Mouse (Mus musculus) midbrain, embryonic 13.5 days (tissue): ENCODE data around the gene Rnf208. TPM values are rescaled to one million over a fixed set of nuclear protein-coding genes. Genes with fewer than 3 reads are reported as not detected.

ENCODE experiments used
- ATAC-seq: fragments of 200-750 bp; cut with Nextera tagmentation; 2 replicates; pipeline ENCODE4 v1.8.0; 2017; ENCODE audit warnings: mild to moderate bottlenecking, moderate TSS enrichment, moderate library complexity
- H3K27ac ChIP-seq: fragments of 300-500 bp; sonication (generic); 2 replicates; pipeline ENCODE4 v1.5.1; 2015; ENCODE audit warnings: inconsistent platforms, mild to moderate bottlenecking, moderate library complexity
- H3K27me3 ChIP-seq: fragments of 300-500 bp; sonication (generic); 2 replicates; pipeline ENCODE4 v1.6.1; 2015; ENCODE audit warnings: mild to moderate bottlenecking, inconsistent platforms
- H3K36me3 ChIP-seq: fragments of 300-500 bp; sonication (generic); 2 replicates; pipeline ENCODE4 v1.6.1; 2015; ENCODE audit warnings: mild to moderate bottlenecking, inconsistent platforms
- H3K4me1 ChIP-seq: fragments of 300-500 bp; sonication (generic); replicated peaks from 2 replicates; pipeline ENCODE4 v1.6.1; 2015; ENCODE audit warnings: inconsistent platforms
- H3K4me2 ChIP-seq: fragments of 300-500 bp; sonication (generic); replicated peaks from 2 replicates; pipeline ENCODE4 v1.6.1; 2015; ENCODE audit warnings: moderate library complexity, mild to moderate bottlenecking, inconsistent platforms
- H3K4me3 ChIP-seq: fragments of 300-500 bp; sonication (generic); replicated peaks from 2 replicates; pipeline ENCODE4 v1.5.1; 2015; ENCODE audit warnings: mild to moderate bottlenecking, inconsistent platforms
- H3K9ac ChIP-seq: fragments of 300-500 bp; sonication (generic); replicated peaks from 2 replicates; pipeline ENCODE4 v1.6.1; 2015; ENCODE audit warnings: mild to moderate bottlenecking, inconsistent platforms
- H3K9me3 ChIP-seq: fragments of 300-500 bp; sonication (generic); 2 replicates; pipeline ENCODE4 v1.6.1; 2016; ENCODE audit warnings: mild to moderate bottlenecking, inconsistent platforms
- WGBS: fragments of 180-500 bp; shearing (Covaris S2); methylation state at CpG from one replicate; pipeline ENCODE4 v1.1.7; 2015; 5-methylcytosine and 5-hydroxymethylcytosine counted together
- polyA plus RNA-seq: library from polyadenylated mRNA; unstranded; fragments of >200 nt; fragmentation: Nextera tagmentation; extraction: Ambion mirVana; gene quantifications from 2 replicates; pipeline ENCODE4 v1.2.1, GENCODE M21; 2015

Gene Rnf208
- polyA plus RNA-seq, 1 experiment from 2014 or later, result 73.2 TPM

DNA sequence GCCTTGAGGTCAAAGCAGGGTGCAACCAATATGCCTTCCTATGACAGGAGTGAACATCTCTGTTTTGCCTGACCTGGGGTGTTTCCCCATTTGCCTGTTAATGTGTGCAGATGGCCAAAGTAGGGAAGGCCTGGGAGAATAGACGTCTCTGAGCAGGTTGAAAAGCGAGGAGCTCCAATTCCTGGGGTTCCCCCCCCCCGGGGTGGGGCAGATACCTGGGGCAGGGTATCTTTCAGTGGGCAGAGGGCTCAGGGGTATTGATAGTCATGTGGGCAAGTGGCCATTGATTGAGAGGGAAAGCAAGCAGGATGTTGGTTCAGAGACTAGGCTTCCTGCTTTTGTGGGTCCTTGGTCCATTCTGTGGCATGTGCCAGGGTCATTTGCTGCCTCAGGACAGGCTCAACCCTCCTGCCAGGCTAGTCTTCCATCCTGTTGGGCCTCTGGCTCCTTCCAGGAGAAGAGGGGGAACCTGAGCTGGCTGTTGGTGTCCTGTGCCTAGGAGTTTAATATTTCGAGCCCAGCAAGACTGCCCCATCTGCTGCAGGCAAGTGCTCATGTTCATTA lies 25.8 kb downstream of the Rnf208 start:
- no peak for ATAC-seq
- H3K4me1 ChIP-seq, result peaks cover 70% of the 10 kb centered on the region
- H3K9me3 ChIP-seq, result no peaks in the 10 kb centered on the region
- peaks cover 16% of the 10 kb centered on the region for H3K27me3 ChIP-seq
- H3K4me2 ChIP-seq, result peak overlapping the region; percentile 100; the same call in 1 of the 2 replicates
- no peak overlapping the region for H3K4me3 ChIP-seq
- WGBS, result 63% methylated on average over 4 of the region's 4 CpGs
- H3K9ac ChIP-seq, result 0 out of 2 replicates have a peak overlapping the region, but pooled peaks have one; percentile 23
- peaks cover 33% of the 10 kb centered on the region for H3K36me3 ChIP-seq
- no peak overlapping the region for H3K27ac ChIP-seq

DNA sequence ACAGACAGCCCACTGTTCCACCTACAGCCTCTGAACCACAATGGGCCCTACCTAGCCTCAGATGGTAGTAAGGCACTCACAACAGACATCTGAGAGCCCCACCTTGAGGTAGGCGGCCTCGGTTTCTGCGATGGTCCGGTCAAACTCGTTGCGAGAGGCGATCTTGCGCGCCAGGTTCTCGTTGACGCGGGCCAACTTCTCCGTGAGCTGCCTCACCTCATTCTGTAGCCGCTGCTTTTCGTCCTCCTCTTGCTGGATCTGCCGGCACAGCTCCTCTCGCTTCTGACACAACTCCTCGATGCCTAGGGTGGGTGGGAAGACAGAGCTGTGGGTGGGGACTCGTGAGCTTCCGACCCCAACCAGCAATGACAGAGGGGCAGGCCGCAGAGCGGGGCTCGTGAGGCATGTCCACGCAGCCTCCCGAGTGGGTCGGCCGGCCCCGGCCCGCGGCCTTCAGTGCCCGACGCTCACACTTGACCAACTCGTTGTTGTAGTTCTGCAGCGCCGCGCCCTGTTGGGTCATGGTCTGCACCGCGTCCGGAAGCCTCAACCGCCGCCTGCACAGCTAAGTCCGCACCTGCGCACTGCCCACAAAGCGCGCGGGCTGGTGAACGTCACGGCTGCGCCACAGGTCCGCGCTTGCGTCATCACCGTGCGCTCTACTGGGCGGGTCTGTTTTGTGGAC lies 29.9 kb downstream of the Rnf208 start, which contains the start of the genes Ssna1 and Anapc2:
Ssna1 (minus strand) TSS at position 612 of the 685 bp plus-strand sequence.
Anapc2 (plus strand) TSS at position 652 of the 685 bp plus-strand sequence.
- Histone ChIP-seq H3K9ac (peak within 1 kb of the TSS; percentile 90), H3K4me3 (peak within 1 kb of the TSS; percentile 98), H3K4me1 (peaks cover 54% of the 10 kb centered on the region), H3K4me2 (peak within 1 kb of the TSS; percentile 99), H3K27me3 (no peaks in the 10 kb centered on the region), H3K9me3 (no peaks in the 10 kb centered on the region), H3K36me3 (peaks cover 69% of the 10 kb centered on the region), H3K27ac (peak within 1 kb of the TSS; percentile 77)
- under 1% methylated on average over 55 of the region's 55 CpGs for WGBS
- peak; percentile 96 for ATAC-seq

DNA sequence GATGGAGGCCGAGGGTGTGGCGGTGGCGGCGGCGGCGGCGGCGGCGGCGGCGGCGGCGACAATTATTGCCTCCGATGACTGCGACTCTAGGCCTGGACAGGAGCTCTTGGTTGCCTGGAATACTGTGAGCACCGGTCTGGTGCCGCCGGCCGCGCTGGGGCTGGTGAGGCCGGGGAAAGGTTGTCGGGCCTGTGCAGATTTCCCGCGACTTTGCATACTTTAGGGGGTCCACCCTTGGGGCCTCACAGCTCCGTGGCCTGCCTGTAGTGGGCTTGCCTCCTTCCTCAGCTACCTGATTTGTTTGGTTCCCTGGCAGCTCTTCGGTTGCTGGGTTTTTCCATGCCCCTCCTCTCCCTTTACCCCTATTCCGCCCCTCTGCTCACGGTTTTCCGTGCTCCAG lies 30.5 kb downstream of the Rnf208 start:
- peak; percentile 80 for ATAC-seq
- Histone ChIP-seq H3K4me3 (peak overlapping the region; percentile 98), H3K4me2 (peak overlapping the region; percentile 99), H3K9me3 (no peaks in the 10 kb centered on the region), H3K27ac (peak overlapping the region; percentile 56; the same call in 1 of the 2 replicates), H3K27me3 (no peaks in the 10 kb centered on the region), H3K4me1 (peaks cover 49% of the 10 kb centered on the region), H3K36me3 (peaks cover 74% of the 10 kb centered on the region), H3K9ac (peak overlapping the region; percentile 89)
- under 1% methylated on average over 29 of the region's 29 CpGs for WGBS

GRCm38 (mm10) chr2:25273010-25273409 lies 31.0 kb downstream of the Rnf208 start:
- H3K9ac ChIP-seq, result peak overlapping the region; percentile 89
- H3K4me3 ChIP-seq, result peak overlapping the region; percentile 98
- 39% methylated on average over 16 of the region's 16 CpGs for WGBS
- peaks cover 44% of the 10 kb centered on the region for H3K4me1 ChIP-seq
- 0 out of 2 replicates have a peak overlapping the region, but pooled peaks have one; percentile 56 for H3K27ac ChIP-seq
- 0 out of 2 replicates have a peak, but pooled peaks have one; percentile 1 for ATAC-seq
- no peaks in the 10 kb centered on the region for H3K27me3 ChIP-seq
- peak overlapping the region; percentile 99 for H3K4me2 ChIP-seq
- no peaks in the 10 kb centered on the region for H3K9me3 ChIP-seq
- H3K36me3 ChIP-seq, result peaks cover 77% of the 10 kb centered on the region

GRCm38 (mm10) chr2:25278928-25279882 lies 37.1 kb downstream of the Rnf208 start:
- 60% methylated on average over 13 of the region's 13 CpGs for WGBS
- no peak overlapping the region for H3K27ac ChIP-seq
- H3K4me3 ChIP-seq, result no peak overlapping the region
- H3K36me3 ChIP-seq, result peaks cover 95% of the 10 kb centered on the region
- no peaks in the 10 kb centered on the region for H3K9me3 ChIP-seq
- H3K27me3 ChIP-seq, result no peaks in the 10 kb centered on the region
- H3K4me2 ChIP-seq, result no peak overlapping the region
- no peak overlapping the region for H3K9ac ChIP-seq
- peak; percentile 66; the same call in 1 of the 2 replicates for ATAC-seq
- peaks cover 11% of the 10 kb centered on the region for H3K4me1 ChIP-seq

DNA sequence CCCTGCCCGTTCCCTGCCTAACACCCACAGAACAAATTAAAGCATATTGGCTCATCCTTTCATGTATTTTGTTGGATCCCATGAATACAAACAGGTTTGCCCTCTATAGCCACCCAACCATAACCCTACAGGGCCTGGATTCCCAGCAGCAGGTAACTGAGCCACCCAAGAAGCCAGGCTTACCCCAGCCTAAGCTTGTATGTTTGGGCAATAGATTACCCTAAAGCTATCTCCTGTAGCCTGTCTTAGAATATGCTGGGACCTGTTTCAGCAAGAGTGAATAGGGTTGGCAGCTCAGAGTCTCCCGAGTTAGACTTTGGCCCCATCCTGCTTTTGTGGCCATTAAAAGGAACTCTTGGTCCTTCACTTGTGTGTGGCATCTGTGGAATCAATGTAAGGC lies 43.5 kb downstream of the Rnf208 start:
- Histone ChIP-seq H3K9me3 (no peaks in the 10 kb centered on the region), H3K36me3 (peaks cover 53% of the 10 kb centered on the region), H3K4me2 (no peak overlapping the region), H3K27ac (no peak overlapping the region), H3K27me3 (peaks cover 28% of the 10 kb centered on the region), H3K9ac (no peak overlapping the region), H3K4me1 (peaks cover 10% of the 10 kb centered on the region), H3K4me3 (no peak overlapping the region)
- WGBS, result 92% methylated on average over 2 of the region's 2 CpGs
- ATAC-seq, result no peak

- no peak overlapping the region for H3K4me2 ChIP-seq
- no peak for ATAC-seq
- peaks cover 35% of the 10 kb centered on the region for H3K27me3 ChIP-seq
- peaks cover 17% of the 10 kb centered on the region for H3K4me1 ChIP-seq
- no peak overlapping the region for H3K27ac ChIP-seq
- no peak overlapping the region for H3K9ac ChIP-seq
- peaks cover 46% of the 10 kb centered on the region for H3K36me3 ChIP-seq
- WGBS, result 93% methylated on average over 1 of the region's 1 CpGs
- H3K4me3 ChIP-seq, result no peak overlapping the region
- no peaks in the 10 kb centered on the region for H3K9me3 ChIP-seq
Measured at GRCm38 (mm10) chr2:25286314-25286713, 44.3 kb downstream of the Rnf208 start.

GRCm38 (mm10) chr2:25286837-25287636 lies 45.0 kb downstream of the Rnf208 start:
- H3K4me2 ChIP-seq, result no peak overlapping the region
- peaks cover 41% of the 10 kb centered on the region for H3K36me3 ChIP-seq
- no peak for ATAC-seq
- WGBS, result 66% methylated on average over 7 of the region's 7 CpGs
- H3K4me3 ChIP-seq, result no peak overlapping the region
- H3K27ac ChIP-seq, result no peak overlapping the region
- peaks cover 22% of the 10 kb centered on the region for H3K4me1 ChIP-seq
- peaks cover 43% of the 10 kb centered on the region for H3K27me3 ChIP-seq
- H3K9ac ChIP-seq, result no peak overlapping the region
- H3K9me3 ChIP-seq, result no peaks in the 10 kb centered on the region

DNA sequence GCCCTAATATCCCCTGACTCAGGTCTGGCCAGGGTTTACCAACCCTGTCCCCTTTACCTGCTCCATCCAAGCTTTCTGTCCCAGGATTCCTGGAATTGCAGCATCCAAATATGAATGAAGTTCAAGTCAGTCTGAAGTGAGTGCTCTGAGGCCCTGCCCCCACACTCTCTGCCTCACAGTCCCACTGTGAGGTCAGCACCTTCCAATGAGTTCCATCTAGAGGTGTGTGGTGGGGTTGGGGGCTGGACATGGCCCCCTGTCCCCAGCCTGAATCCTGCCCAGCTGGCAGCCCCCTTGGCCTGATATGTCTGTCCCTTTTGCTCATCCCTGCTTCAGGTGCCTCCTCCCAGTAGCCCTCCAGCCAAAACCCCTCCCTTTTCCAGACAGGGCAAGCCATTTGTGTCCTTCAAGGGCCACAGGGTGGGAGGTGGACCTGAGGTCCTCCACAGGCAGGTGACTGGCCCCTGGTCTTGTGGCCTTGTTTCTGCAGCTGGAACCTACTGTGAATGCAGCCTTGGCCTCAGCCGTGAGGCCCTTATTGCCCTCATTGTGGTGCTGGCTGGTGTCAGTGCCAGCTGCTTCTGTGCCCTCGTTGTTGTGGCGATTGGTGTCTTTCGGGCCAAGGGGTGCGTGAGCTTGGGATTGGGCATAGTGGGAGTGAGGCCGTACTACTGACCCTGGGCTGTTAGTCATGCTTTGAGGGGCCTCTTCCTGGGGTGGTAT lies 46.0 kb downstream of the Rnf208 start, which contains the start of gene Tmem210:
Tmem210 (plus strand) TSS at position 219 of the 723 bp plus-strand sequence.
- no peaks in the 10 kb centered on the region for H3K9me3 ChIP-seq
- no peak within 1 kb of the TSS for H3K4me2 ChIP-seq
- peaks cover 30% of the 10 kb centered on the region for H3K36me3 ChIP-seq
- H3K4me1 ChIP-seq, result peaks cover 29% of the 10 kb centered on the region
- H3K27ac ChIP-seq, result no peak within 1 kb of the TSS
- peaks cover 53% of the 10 kb centered on the region for H3K27me3 ChIP-seq
- WGBS, result 82% methylated on average over 6 of the region's 6 CpGs
- ATAC-seq, result no peak
- H3K4me3 ChIP-seq, result no peak within 1 kb of the TSS
- H3K9ac ChIP-seq, result no peak within 1 kb of the TSS

DNA sequence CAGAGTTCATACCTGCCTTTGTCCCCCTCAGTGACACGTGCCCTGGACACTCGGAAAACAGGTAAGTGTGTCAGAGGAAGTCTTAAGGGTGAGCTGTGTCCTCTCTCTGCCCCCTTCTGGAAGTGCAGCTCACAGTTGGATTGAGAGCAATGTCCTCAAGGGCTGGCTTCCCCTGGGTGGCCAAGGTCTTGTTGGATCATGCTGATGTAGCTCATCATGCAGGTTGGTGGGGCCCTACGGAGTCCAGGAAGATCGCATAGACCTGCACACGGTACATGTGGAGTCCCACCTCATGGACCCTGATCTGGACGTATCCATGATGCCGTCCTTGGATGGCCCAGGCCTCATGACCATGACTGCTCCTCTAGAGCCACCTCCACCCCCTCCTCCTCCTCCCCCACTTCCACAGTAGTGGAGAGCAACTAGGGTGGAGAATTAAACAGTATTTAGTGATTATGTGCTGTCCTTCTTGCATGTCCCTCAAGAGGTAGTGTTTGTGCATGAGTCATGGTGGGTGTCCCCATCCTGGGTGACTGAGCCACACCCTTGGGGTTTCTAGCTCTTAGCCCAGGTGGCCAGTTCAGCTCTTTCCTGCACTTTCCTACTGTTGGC lies 46.8 kb downstream of the Rnf208 start:
- H3K27ac ChIP-seq, result no peak overlapping the region
- H3K27me3 ChIP-seq, result peaks cover 61% of the 10 kb centered on the region
- H3K9ac ChIP-seq, result no peak overlapping the region
- no peak overlapping the region for H3K4me3 ChIP-seq
- 80% methylated on average over 7 of the region's 7 CpGs for WGBS
- H3K36me3 ChIP-seq, result peaks cover 24% of the 10 kb centered on the region
- H3K4me1 ChIP-seq, result peaks cover 29% of the 10 kb centered on the region
- no peak for ATAC-seq
- H3K9me3 ChIP-seq, result no peaks in the 10 kb centered on the region
- no peak overlapping the region for H3K4me2 ChIP-seq
